ENCODE assay signal across 8 mouse cellular contexts in the genomic region with DNA sequence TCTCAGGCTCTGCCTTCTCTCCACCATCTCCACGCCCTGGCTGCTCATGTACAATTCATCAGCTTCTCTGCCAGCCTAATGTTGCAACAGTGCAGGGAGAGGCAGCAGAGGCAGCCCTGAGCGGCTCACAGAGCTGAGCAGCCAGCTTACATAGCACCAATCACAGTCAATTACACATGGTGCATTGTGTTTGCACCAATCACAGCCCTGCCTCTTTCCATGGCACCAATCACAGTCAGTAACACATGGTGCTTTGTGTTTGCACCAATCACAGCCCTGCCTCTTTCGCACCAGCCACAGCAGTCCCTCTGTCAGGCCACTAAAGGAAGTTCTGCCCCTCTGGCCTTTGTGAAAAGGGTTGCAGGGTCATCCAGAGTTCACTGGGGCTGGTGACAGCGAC. TPM values are rescaled to one million over a fixed set of nuclear protein-coding genes. Genes with fewer than 3 reads are reported as not detected.
DNase-seq lines count a peak whose midpoint lies in the region; ATAC-seq and TF ChIP-seq lines count a peak whose summit lies in the region.

No protein-coding gene starts in this region.

- WGBS in forebrain, embryonic 11.5 days, result 1% methylated on average over 4 of the region's 4 CpGs
- 7% methylated on average over 4 of the region's 4 CpGs for WGBS in heart, embryonic 15.5 days
- WGBS in liver, adult 2 months, result 12% methylated on average over 4 of the region's 4 CpGs
- under 1% methylated on average over 4 of the region's 4 CpGs for WGBS in stomach, postnatal 0 days

- TF ChIP-seq CTCF in liver, adult 2 months (IDR thresholded peaks at IDR 0.05; ENCODE audit: low read depth, low read length), result no peak
- peak; percentile 18; the same call in 1 of the 2 replicates for TF ChIP-seq CTCF in stomach, postnatal 0 days (IDR thresholded peaks at IDR 0.05; ENCODE audit: low read depth)

- TF ChIP-seq EP300 in stomach, postnatal 0 days (optimal IDR thresholded peaks at IDR 0.05), result no peak

- peak; percentile 100 for ATAC-seq in forebrain, embryonic 11.5 days (replicated peaks; ENCODE audit: low FRiP score)
- peak; percentile 93 for ATAC-seq in heart, embryonic 15.5 days (replicated peaks; ENCODE audit: insufficient number of reproducible peaks, insufficient read depth, low FRiP score, low read depth)
- ATAC-seq in stomach, postnatal 0 days (ENCODE audit: low FRiP score, low TSS enrichment), result peak; percentile 99

- H3K9ac ChIP-seq in forebrain, embryonic 11.5 days (ENCODE audit: low read length), result peak overlapping the region; percentile 39
- H3K9ac ChIP-seq in heart, embryonic 15.5 days, result no peak overlapping the region
- H3K9ac ChIP-seq in liver, adult 2 months (ENCODE audit: low read depth, low read length), result no peak overlapping the region
- H3K9ac ChIP-seq in stomach, postnatal 0 days (ENCODE audit: low read length), result no peak overlapping the region

- no peaks in the 10 kb centered on the region for H3K36me3 ChIP-seq in forebrain, embryonic 11.5 days (ENCODE audit: control insufficient read depth, insufficient read depth, low read length)
- no peaks in the 10 kb centered on the region for H3K36me3 ChIP-seq in heart, embryonic 15.5 days
- no peaks in the 10 kb centered on the region for H3K36me3 ChIP-seq in liver, adult 2 months (ENCODE audit: control insufficient read depth, insufficient read depth, low read length)
- no peaks in the 10 kb centered on the region for H3K36me3 ChIP-seq in stomach, postnatal 0 days (ENCODE audit: control insufficient read depth, insufficient read depth, low read length)

- no peaks in the 10 kb centered on the region for H3K27me3 ChIP-seq in forebrain, embryonic 11.5 days (ENCODE audit: control insufficient read depth, insufficient read depth, low read length)
- H3K27me3 ChIP-seq in heart, embryonic 15.5 days, result no peaks in the 10 kb centered on the region
- no peaks in the 10 kb centered on the region for H3K27me3 ChIP-seq in liver, adult 2 months (ENCODE audit: control insufficient read depth, insufficient read depth, low read length)
- H3K27me3 ChIP-seq in stomach, postnatal 0 days (ENCODE audit: control insufficient read depth, insufficient read depth, low read length), result no peaks in the 10 kb centered on the region

- peak overlapping the region; percentile 50 for H3K4me2 ChIP-seq in forebrain, embryonic 11.5 days (ENCODE audit: low read depth, low read length, severe bottlenecking)
- peak overlapping the region; percentile 39 for H3K4me2 ChIP-seq in heart, embryonic 15.5 days
- peak overlapping the region; percentile 25 for H3K4me2 ChIP-seq in stomach, postnatal 0 days (replicated peaks; ENCODE audit: low read depth)

- peak; percentile 79 for DNase-seq in CD4-positive, CD25-positive, alpha-beta regulatory T cell, adult 2 months (ENCODE audit: low read depth, low spot score)
- peak; percentile 99 for DNase-seq in brain, adult 2 months (ENCODE audit: low read depth, low spot score)
- DNase-seq in forebrain, embryonic 11.5 days (ENCODE audit: low spot score), result peak; percentile 85
- DNase-seq in kidney, postnatal 10 days, result peak; percentile 68
- DNase-seq in liver, adult 2 months (ENCODE audit: extremely low read depth, low read depth, low spot score), result peak; percentile 100
- DNase-seq in monocyte, adult 2 months (ENCODE audit: low read depth in 1 of 2, low spot score in 2 of 2), result peak; percentile 68 to 73
- peak; percentile 75 for DNase-seq in stomach, postnatal 0 days (ENCODE audit: low spot score)

- H3K79me2 ChIP-seq in liver, adult 2 months (ENCODE audit: control insufficient read depth, insufficient read depth, low read length), result no peaks in the 10 kb centered on the region

- no peaks in the 10 kb centered on the region for H3K9me3 ChIP-seq in forebrain, embryonic 11.5 days (ENCODE audit: control insufficient read depth, low read length)
- no peaks in the 10 kb centered on the region for H3K9me3 ChIP-seq in heart, embryonic 15.5 days (replicated peaks)
- H3K9me3 ChIP-seq in stomach, postnatal 0 days (ENCODE audit: control insufficient read depth, low read length), result no peaks in the 10 kb centered on the region

- peak overlapping the region; percentile 84 for H3K27ac ChIP-seq in forebrain, embryonic 11.5 days (ENCODE audit: low read depth, low read length)
- H3K27ac ChIP-seq in heart, embryonic 15.5 days, result peak overlapping the region; percentile 32; the same call in 1 of the 2 replicates
- no peak overlapping the region for H3K27ac ChIP-seq in liver, adult 2 months (replicated peaks; ENCODE audit: insufficient read depth, low read depth, low read length)
- H3K27ac ChIP-seq in stomach, postnatal 0 days (replicated peaks), result peak overlapping the region; percentile 89

- H3K4me1 ChIP-seq in forebrain, embryonic 11.5 days (replicated peaks; ENCODE audit: control insufficient read depth, insufficient read depth, low read length), result no peaks in the 10 kb centered on the region
- H3K4me1 ChIP-seq in heart, embryonic 15.5 days (replicated peaks), result peaks cover 9% of the 10 kb centered on the region
- H3K4me1 ChIP-seq in liver, adult 2 months (ENCODE audit: control insufficient read depth, insufficient read depth, low read length), result 0 out of 2 replicates have a peak, but pooled peaks cover 4% of the 10 kb centered on the region
- no peaks in the 10 kb centered on the region for H3K4me1 ChIP-seq in stomach, postnatal 0 days (replicated peaks; ENCODE audit: control insufficient read depth, insufficient read depth)

- no peak overlapping the region for H3K4me3 ChIP-seq in forebrain, embryonic 11.5 days (ENCODE audit: low read depth, low read length)
- H3K4me3 ChIP-seq in heart, embryonic 15.5 days, result peak overlapping the region; percentile 9; the same call in 1 of the 2 replicates
- H3K4me3 ChIP-seq in liver, adult 2 months (ENCODE audit: insufficient read depth, low read depth, low read length), result no peak overlapping the region
- H3K4me3 ChIP-seq in stomach, postnatal 0 days (ENCODE audit: low read depth, low read length), result no peak overlapping the region

- no peak for TF ChIP-seq POLR2A in liver, adult 2 months (IDR thresholded peaks at IDR 0.05; ENCODE audit: extremely low read depth, insufficient read depth, low read length)

RNA-seq across cellular contexts. Expression of a gene that starts 40.9 kb away (rescaled TPM):
- 9.1 and 10.6 TPM in 2 replicates for polyA plus RNA-seq in forebrain, embryonic 11.5 days (2014; fragmentation: Nextera tagmentation; extraction: Ambion mirVana)
- 9.6 and 12.5 TPM in 2 replicates for polyA plus RNA-seq in heart, embryonic 15.5 days (2015; fragmentation: Nextera tagmentation; extraction: Ambion mirVana)
- total RNA-seq in liver, adult 2 months (2014; rRNA removed), result 7.0 and 7.9 TPM in 2 replicates
- polyA plus RNA-seq in liver, adult 2 months (2012; rRNA removed), result 4.4 and 5.3 TPM in 2 replicates
- polyA plus RNA-seq in stomach, postnatal 0 days (2015; fragmentation: Nextera tagmentation; extraction: Ambion mirVana), result 11.8 and 13.6 TPM in 2 replicates

RNA-seq across cellular contexts. Expression of a gene that starts 51.3 kb away (rescaled TPM):
- polyA plus RNA-seq in forebrain, embryonic 11.5 days (2014; fragmentation: Nextera tagmentation; extraction: Ambion mirVana), result 17.3 and 20.1 TPM in 2 replicates
- 7.5 and 10.8 TPM in 2 replicates for polyA plus RNA-seq in heart, embryonic 15.5 days (2015; fragmentation: Nextera tagmentation; extraction: Ambion mirVana)
- total RNA-seq in liver, adult 2 months (2014; rRNA removed), result 12.6 and 16.2 TPM in 2 replicates
- 15.5 and 16.4 TPM in 2 replicates for polyA plus RNA-seq in liver, adult 2 months (2012; rRNA removed)
- polyA plus RNA-seq in stomach, postnatal 0 days (2015; fragmentation: Nextera tagmentation; extraction: Ambion mirVana), result 5.9 and 6.1 TPM in 2 replicates
